ENCODE assay signal across 20 mouse cellular contexts in the genomic region with DNA sequence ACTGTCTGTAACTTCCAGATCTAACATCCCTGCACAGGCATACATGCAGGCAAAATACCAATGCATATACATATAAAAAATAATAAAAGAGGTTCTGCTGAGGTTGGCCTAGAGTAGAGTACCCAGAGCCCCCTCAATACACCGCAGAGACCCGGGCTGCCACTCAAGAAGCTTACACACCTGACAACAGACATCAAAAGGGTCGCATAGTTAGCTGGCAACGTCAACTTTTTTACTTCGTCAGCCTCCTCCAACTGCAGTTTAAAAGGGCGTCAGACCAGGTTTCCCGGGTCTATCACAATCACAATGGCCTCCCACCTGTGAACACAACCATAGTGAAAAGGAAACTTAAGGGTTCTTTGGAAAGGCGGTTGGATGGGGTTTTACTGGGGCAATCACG. TPM values are rescaled to one million over a fixed set of nuclear protein-coding genes. Genes with fewer than 3 reads are reported as not detected.
DNase-seq lines count a peak whose midpoint lies in the region.
"Had no signal": no experiment of that assay in that cellular context is flagged by ENCODE, and none has a peak within 500 bp of the region (broad histone marks: within the 10 kb centered on the region; RNA-seq: fewer than 3 reads in every experiment).

No protein-coding gene starts in this region.

- 86% methylated on average over 9 of the region's 9 CpGs for WGBS in forebrain, embryonic 10.5 days

- H3K4me3 ChIP-seq in forebrain, embryonic 10.5 days = no peak overlapping the region
- H3K4me3 ChIP-seq: embryonic facial prominence, embryonic 12.5 days; forebrain, embryonic 12.5 days; heart, embryonic 15.5 days; hindbrain, embryonic 10.5 days had no signal

- DNase-seq in CD4-positive helper T cell, adult 2 months (ENCODE audit: low read depth, low spot score) = peak; percentile 53
- peak; percentile 74 for DNase-seq in induced T-regulatory cell, adult 2 months (ENCODE audit: low read depth)
- peak; percentile 43 to 55 for DNase-seq in thymus, postnatal 10 days (ENCODE audit: low spot score in 2 of 2)
- DNase-seq in thymus, postnatal 4 days = peak; percentile 55
- no peak for DNase-seq in natural killer cell, adult 2 months (ENCODE audit: low spot score in 2 of 2)
- no peak for DNase-seq in forebrain, embryonic 10.5 days (ENCODE audit: extremely low spot score, low spot score)
- DNase-seq: adrenal gland, postnatal 14 days; cerebellum, adult 11-12 months; cerebellum, adult 9-10 months; cerebellum, postnatal 25 days; forebrain, postnatal 0 days; heart, postnatal 14 days had no signal

- no peaks in the 10 kb centered on the region for H3K27me3 ChIP-seq in forebrain, embryonic 10.5 days (ENCODE audit: poor library complexity, severe bottlenecking)
- H3K27me3 ChIP-seq: CH12.LX; embryonic facial prominence, embryonic 12.5 days; forebrain, embryonic 12.5 days; heart, embryonic 15.5 days; Patski had no signal

- no peaks in the 10 kb centered on the region for H3K4me1 ChIP-seq in forebrain, embryonic 10.5 days
- H3K4me1 ChIP-seq: embryonic facial prominence, embryonic 12.5 days; forebrain, embryonic 12.5 days; hindbrain, embryonic 10.5 days had no signal

- H3K36me3 ChIP-seq in forebrain, embryonic 10.5 days (replicated peaks) = peaks cover 40% of the 10 kb centered on the region

- no peak overlapping the region for H3K27ac ChIP-seq in forebrain, embryonic 10.5 days
- H3K27ac ChIP-seq: embryonic facial prominence, embryonic 12.5 days; forebrain, embryonic 12.5 days; heart, embryonic 15.5 days; hindbrain, embryonic 10.5 days; hindbrain, embryonic 14.5 days had no signal

- no peaks in the 10 kb centered on the region for H3K9me3 ChIP-seq in forebrain, embryonic 10.5 days
- H3K9me3 ChIP-seq: embryonic facial prominence, embryonic 12.5 days; forebrain, embryonic 12.5 days; heart, embryonic 15.5 days; hindbrain, embryonic 10.5 days had no signal

RNA-seq across cellular contexts. Expression of a gene that starts 2.4 kb away (rescaled TPM):
- polyA plus RNA-seq in forebrain, embryonic 10.5 days (2016; fragmentation: Nextera tagmentation; extraction: Ambion mirVana) = 0.72 and 1.1 TPM in 2 replicates

RNA-seq across cellular contexts. Expression of a gene that starts 9.9 kb away (rescaled TPM):
- 0.72 and 1.1 TPM in 2 replicates for polyA plus RNA-seq in forebrain, embryonic 10.5 days (2016; fragmentation: Nextera tagmentation; extraction: Ambion mirVana)

RNA-seq across cellular contexts. Expression of a gene that starts 30.8 kb away (rescaled TPM):
- 134 and 135 TPM in 2 replicates for polyA plus RNA-seq in forebrain, embryonic 10.5 days (2016; fragmentation: Nextera tagmentation; extraction: Ambion mirVana)

RNA-seq across cellular contexts. Expression of a gene that starts 31.1 kb away (rescaled TPM):
- 12.7 and 14.0 TPM in 2 replicates for polyA plus RNA-seq in forebrain, embryonic 10.5 days (2016; fragmentation: Nextera tagmentation; extraction: Ambion mirVana)

RNA-seq across cellular contexts. Expression of a gene that starts 35.7 kb away (rescaled TPM):
- polyA plus RNA-seq in forebrain, embryonic 10.5 days (2016; fragmentation: Nextera tagmentation; extraction: Ambion mirVana) = 0.10 and 0.41 TPM in 2 replicates
- polyA plus RNA-seq: activated CD4-positive, CD25-positive, alpha-beta regulatory T cell, adult 4 months had no signal

Comparison
In these comparisons a context has a peak if more than half of its experiments do, and no peak if none do; other contexts are left out.
1. DNase-seq: peak in CD4-positive helper T cell, adult 2 months (single experiment), induced T-regulatory cell, adult 2 months (single experiment), thymus, postnatal 10 days (2 of 2) and thymus, postnatal 4 days (single experiment); none in natural killer cell, adult 2 months (0 of 2) and forebrain, embryonic 10.5 days (single experiment).